Mouse (Mus musculus): ENCODE results near the gene Ydjc. TPM values are rescaled to one million over a fixed set of nuclear protein-coding genes. Genes with fewer than 3 reads are reported as not detected.

Gene Ydjc
- polyA plus RNA-seq, 2 experiments, result 11.8 to 14.1 TPM

DNA sequence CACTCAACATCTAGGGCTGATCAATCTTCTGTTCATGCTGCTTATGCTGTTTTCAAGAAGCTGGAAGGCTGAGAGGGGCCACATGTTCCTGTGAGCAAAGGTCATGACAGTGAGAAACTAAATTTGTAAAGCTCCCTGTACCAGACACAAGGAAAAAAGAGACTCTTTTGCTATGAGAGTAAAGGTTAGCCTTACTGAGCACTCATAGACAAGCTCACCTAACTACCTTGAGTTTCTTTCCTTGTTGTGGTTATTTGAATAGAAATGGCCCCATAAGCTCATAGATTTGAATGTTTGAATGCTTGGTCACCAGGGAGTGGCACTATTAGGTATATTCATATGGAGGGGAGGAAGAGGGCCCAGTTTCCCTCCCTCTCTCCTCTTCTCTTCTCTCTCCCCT is 22.8 kb downstream of the Ydjc start:
- TF ChIP-seq POLR2A (IDR thresholded peaks at IDR 0.05; ENCODE audit: borderline replicate concordance, extremely low read depth, insufficient read depth, insufficient read length), result no peak
- no peak for DNase-seq (ENCODE audit: low spot score)
- no peak overlapping the region for H3K4me3 ChIP-seq (replicated peaks; ENCODE audit: low read length)
- ATAC-seq (ENCODE audit: low FRiP score, low read depth), result no peak
- H3K27ac ChIP-seq (replicated peaks; ENCODE audit: low read depth, low read length), result no peak overlapping the region
- H3K36me3 ChIP-seq (ENCODE audit: control insufficient read depth, insufficient read depth, low read length), result peaks cover 53% of the 10 kb centered on the region
- H3K9ac ChIP-seq (ENCODE audit: low read depth, low read length, severe bottlenecking), result no peak overlapping the region
- H3K9me3 ChIP-seq (ENCODE audit: control insufficient read depth, low read length), result no peaks in the 10 kb centered on the region
- no peak overlapping the region for H3K4me2 ChIP-seq (replicated peaks; ENCODE audit: low read depth, low read length, severe bottlenecking)
- H3K27me3 ChIP-seq (ENCODE audit: control insufficient read depth, insufficient read depth, low read length), result no peaks in the 10 kb centered on the region
- no peaks in the 10 kb centered on the region for H3K4me1 ChIP-seq (ENCODE audit: control insufficient read depth, insufficient read depth, low read length)

DNA sequence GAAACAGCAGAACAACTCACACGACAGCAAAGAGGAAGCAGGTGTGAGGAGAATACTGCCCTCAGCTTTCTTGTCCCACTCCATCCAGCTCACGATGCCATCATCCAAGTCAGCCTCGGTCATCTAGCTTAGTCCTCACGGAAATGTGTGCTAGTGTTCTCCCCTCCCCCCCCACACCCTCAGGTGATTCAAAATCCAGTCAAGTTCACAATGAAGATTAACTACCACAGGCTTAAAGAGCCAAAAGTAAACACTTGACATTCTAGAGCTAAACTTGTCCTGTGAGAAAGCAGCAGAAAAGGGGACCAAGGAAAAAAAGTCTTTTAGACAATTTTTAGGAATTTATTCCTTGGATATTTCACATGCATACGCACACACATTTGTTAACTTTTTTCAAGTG is 23.6 kb downstream of the Ydjc start:
- Histone ChIP-seq H3K9ac (ENCODE audit: low read depth, low read length, severe bottlenecking) (no peak overlapping the region), H3K36me3 (ENCODE audit: control insufficient read depth, insufficient read depth, low read length) (peaks cover 57% of the 10 kb centered on the region), H3K4me3 (replicated peaks; ENCODE audit: low read length) (no peak overlapping the region), H3K4me2 (replicated peaks; ENCODE audit: low read depth, low read length, severe bottlenecking) (no peak overlapping the region), H3K27ac (replicated peaks; ENCODE audit: low read depth, low read length) (no peak overlapping the region), H3K27me3 (ENCODE audit: control insufficient read depth, insufficient read depth, low read length) (no peaks in the 10 kb centered on the region), H3K4me1 (ENCODE audit: control insufficient read depth, insufficient read depth, low read length) (no peaks in the 10 kb centered on the region), H3K9me3 (ENCODE audit: control insufficient read depth, low read length) (no peaks in the 10 kb centered on the region)
- ATAC-seq (ENCODE audit: low FRiP score, low read depth) (no peak), DNase-seq (ENCODE audit: low spot score) (no peak)
- no peak for TF ChIP-seq POLR2A (IDR thresholded peaks at IDR 0.05; ENCODE audit: borderline replicate concordance, extremely low read depth, insufficient read depth, insufficient read length)
- WGBS, result 83% methylated on average over 5 of the region's 5 CpGs

DNA sequence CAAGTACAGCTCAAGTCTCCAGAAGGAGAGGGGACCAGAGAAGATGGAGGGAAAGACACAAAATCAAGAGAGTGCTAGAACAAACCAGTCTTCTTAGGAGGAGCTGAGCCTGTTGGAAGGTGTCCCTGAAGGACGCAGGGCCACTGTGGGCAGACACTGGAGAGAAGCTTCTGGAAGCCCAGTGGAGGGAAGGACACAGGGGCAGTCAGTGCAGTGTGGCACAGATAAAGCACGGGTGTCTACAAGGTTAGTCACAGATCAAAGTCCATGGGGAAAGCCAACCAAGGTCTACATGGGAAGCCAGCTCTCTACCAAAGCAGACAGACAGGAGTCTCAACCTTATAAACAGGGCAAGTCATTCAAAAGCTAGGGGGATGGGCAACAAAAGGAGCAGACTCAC is 31.3 kb downstream of the Ydjc start:
- WGBS, result 96% methylated on average over 2 of the region's 2 CpGs

DNA sequence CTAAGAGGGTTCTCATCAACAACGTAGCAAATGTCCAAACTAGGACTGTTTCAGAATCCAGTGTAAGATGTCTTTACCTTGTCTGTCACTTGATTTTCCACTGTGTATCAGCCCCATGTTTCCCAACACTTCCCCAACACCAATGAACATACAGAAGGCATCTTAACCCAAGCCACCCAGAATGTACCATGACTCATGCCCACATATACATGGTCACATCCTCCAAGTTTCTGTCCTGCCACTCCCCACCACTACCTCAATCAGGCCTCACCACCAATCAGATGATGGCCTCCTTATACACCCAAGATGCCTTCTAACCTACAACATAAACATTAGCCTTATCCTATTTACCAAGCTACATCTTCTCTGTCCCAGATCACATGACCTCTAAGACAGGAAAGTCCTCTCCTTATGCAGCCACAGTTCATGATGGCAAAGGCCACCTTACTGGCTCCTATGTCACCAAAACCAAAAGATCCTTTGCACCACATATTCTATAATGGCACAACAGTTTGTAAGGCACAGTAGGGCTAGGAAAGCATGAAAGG is 33.3 kb downstream of the Ydjc start:
- no peak overlapping the region for H3K4me3 ChIP-seq (replicated peaks; ENCODE audit: low read length)
- no peak overlapping the region for H3K9ac ChIP-seq (ENCODE audit: low read depth, low read length, severe bottlenecking)
- H3K9me3 ChIP-seq (ENCODE audit: control insufficient read depth, low read length), result no peaks in the 10 kb centered on the region
- H3K27me3 ChIP-seq (ENCODE audit: control insufficient read depth, insufficient read depth, low read length), result no peaks in the 10 kb centered on the region
- DNase-seq (ENCODE audit: low spot score) (no peak), ATAC-seq (ENCODE audit: low FRiP score, low read depth) (no peak)
- no peaks in the 10 kb centered on the region for H3K4me1 ChIP-seq (ENCODE audit: control insufficient read depth, insufficient read depth, low read length)
- no peak for TF ChIP-seq POLR2A (IDR thresholded peaks at IDR 0.05; ENCODE audit: borderline replicate concordance, extremely low read depth, insufficient read depth, insufficient read length)
- H3K27ac ChIP-seq (replicated peaks; ENCODE audit: low read depth, low read length), result no peak overlapping the region
- no peak overlapping the region for H3K4me2 ChIP-seq (replicated peaks; ENCODE audit: low read depth, low read length, severe bottlenecking)
- peaks cover 32% of the 10 kb centered on the region for H3K36me3 ChIP-seq (ENCODE audit: control insufficient read depth, insufficient read depth, low read length)
- WGBS, result 100% methylated on average over 1 of the region's 1 CpGs

More for the DNA sequence above, 31.3 kb downstream of the Ydjc start:
- DNase-seq (ENCODE audit: low spot score) (no peak), ATAC-seq (ENCODE audit: low FRiP score, low read depth) (no peak)
- TF ChIP-seq POLR2A (IDR thresholded peaks at IDR 0.05; ENCODE audit: borderline replicate concordance, extremely low read depth, insufficient read depth, insufficient read length), result no peak
- Histone ChIP-seq H3K4me3 (replicated peaks; ENCODE audit: low read length) (no peak overlapping the region), H3K27me3 (ENCODE audit: control insufficient read depth, insufficient read depth, low read length) (no peaks in the 10 kb centered on the region), H3K9ac (ENCODE audit: low read depth, low read length, severe bottlenecking) (no peak overlapping the region), H3K4me1 (ENCODE audit: control insufficient read depth, insufficient read depth, low read length) (no peaks in the 10 kb centered on the region), H3K27ac (replicated peaks; ENCODE audit: low read depth, low read length) (no peak overlapping the region), H3K36me3 (ENCODE audit: control insufficient read depth, insufficient read depth, low read length) (peaks cover 44% of the 10 kb centered on the region), H3K4me2 (replicated peaks; ENCODE audit: low read depth, low read length, severe bottlenecking) (no peak overlapping the region), H3K9me3 (ENCODE audit: control insufficient read depth, low read length) (no peaks in the 10 kb centered on the region)

DNA sequence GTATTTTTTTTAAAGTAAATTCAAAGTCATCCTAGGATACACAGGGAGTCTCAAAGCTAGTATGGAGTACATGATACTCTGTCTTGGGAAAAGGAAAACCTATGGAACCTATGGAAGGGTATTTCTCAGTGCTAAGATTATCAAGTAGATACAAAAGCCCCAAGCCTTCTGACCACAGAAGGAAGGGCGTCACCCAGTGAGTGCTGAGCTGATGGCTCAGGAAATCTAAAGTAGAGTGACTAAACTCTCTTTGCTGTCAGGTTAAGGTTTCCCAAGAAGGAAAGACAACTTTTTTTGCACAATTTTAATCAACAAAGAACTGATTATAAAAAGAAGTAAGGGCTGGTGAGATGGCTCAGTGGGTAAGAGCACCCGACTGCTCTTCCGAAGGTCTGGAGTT is 35.3 kb downstream of the Ydjc start:
- no peak overlapping the region for H3K4me3 ChIP-seq (replicated peaks; ENCODE audit: low read length)
- no peak overlapping the region for H3K27ac ChIP-seq (replicated peaks; ENCODE audit: low read depth, low read length)
- no peaks in the 10 kb centered on the region for H3K9me3 ChIP-seq (ENCODE audit: control insufficient read depth, low read length)
- H3K4me1 ChIP-seq (ENCODE audit: control insufficient read depth, insufficient read depth, low read length), result no peaks in the 10 kb centered on the region
- DNase-seq (ENCODE audit: low spot score) (no peak), ATAC-seq (ENCODE audit: low FRiP score, low read depth) (no peak)
- no peak overlapping the region for H3K9ac ChIP-seq (ENCODE audit: low read depth, low read length, severe bottlenecking)
- TF ChIP-seq POLR2A (IDR thresholded peaks at IDR 0.05; ENCODE audit: borderline replicate concordance, extremely low read depth, insufficient read depth, insufficient read length), result no peak
- H3K36me3 ChIP-seq (ENCODE audit: control insufficient read depth, insufficient read depth, low read length), result peaks cover 20% of the 10 kb centered on the region
- no peaks in the 10 kb centered on the region for H3K27me3 ChIP-seq (ENCODE audit: control insufficient read depth, insufficient read depth, low read length)
- H3K4me2 ChIP-seq (replicated peaks; ENCODE audit: low read depth, low read length, severe bottlenecking), result no peak overlapping the region
- WGBS, result 94% methylated on average over 3 of the region's 3 CpGs

DNA sequence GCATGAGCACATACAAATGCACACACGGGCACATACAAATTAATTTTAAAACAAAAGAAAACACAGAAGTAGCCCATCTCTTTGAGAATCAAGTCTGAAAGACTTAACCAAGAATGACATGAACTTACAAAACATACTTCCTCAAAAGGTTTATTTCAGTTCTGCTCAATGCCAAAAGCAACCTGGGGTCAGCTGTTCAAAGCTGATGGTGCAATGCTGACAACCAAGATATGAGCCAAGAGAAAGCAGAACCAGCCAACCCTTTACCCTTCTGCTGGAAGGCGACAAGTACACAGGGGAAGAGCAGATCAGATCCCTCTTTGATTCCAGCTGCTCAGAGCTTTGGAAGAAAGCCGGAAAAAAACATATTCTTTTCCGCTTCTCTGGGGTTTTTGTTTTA is 37.0 kb downstream of the Ydjc start:
- Histone ChIP-seq H3K9me3 (ENCODE audit: control insufficient read depth, low read length) (no peaks in the 10 kb centered on the region), H3K4me1 (ENCODE audit: control insufficient read depth, insufficient read depth, low read length) (no peaks in the 10 kb centered on the region)
- no peak for DNase-seq (ENCODE audit: low spot score)

More for the DNA sequence above, 37.0 kb downstream of the Ydjc start:
- no peak for ATAC-seq (ENCODE audit: low FRiP score, low read depth)
- H3K9ac ChIP-seq (ENCODE audit: low read depth, low read length, severe bottlenecking), result no peak overlapping the region
- H3K4me3 ChIP-seq (replicated peaks; ENCODE audit: low read length), result no peak overlapping the region
- H3K27ac ChIP-seq (replicated peaks; ENCODE audit: low read depth, low read length), result no peak overlapping the region
- TF ChIP-seq POLR2A (IDR thresholded peaks at IDR 0.05; ENCODE audit: borderline replicate concordance, extremely low read depth, insufficient read depth, insufficient read length), result no peak
- H3K27me3 ChIP-seq (ENCODE audit: control insufficient read depth, insufficient read depth, low read length), result no peaks in the 10 kb centered on the region
- 89% methylated on average over 4 of the region's 4 CpGs for WGBS
- peaks cover 10% of the 10 kb centered on the region for H3K36me3 ChIP-seq (ENCODE audit: control insufficient read depth, insufficient read depth, low read length)
- no peak overlapping the region for H3K4me2 ChIP-seq (replicated peaks; ENCODE audit: low read depth, low read length, severe bottlenecking)
